Mouse (Mus musculus) bone marrow, adult 2 months (tissue): ENCODE data around the gene Slc25a26.

Experiments
- CTCF ChIP-seq: fragments of 200-500 bp; IDR thresholded peaks from 2 replicates; pipeline ENCODE4 v1.5.1; 2011; ENCODE audit warnings: low read length, control low read depth; ENCODE audit not compliant: control insufficient read depth, insufficient read depth
- POLR2A ChIP-seq: fragments of 200-500 bp; IDR thresholded peaks from 2 replicates; pipeline ENCODE4 v1.6.1; 2011; ENCODE audit warnings: low read depth, mild to moderate bottlenecking, control low read depth, low read length, borderline replicate concordance; ENCODE audit not compliant: control insufficient read depth

DNA sequence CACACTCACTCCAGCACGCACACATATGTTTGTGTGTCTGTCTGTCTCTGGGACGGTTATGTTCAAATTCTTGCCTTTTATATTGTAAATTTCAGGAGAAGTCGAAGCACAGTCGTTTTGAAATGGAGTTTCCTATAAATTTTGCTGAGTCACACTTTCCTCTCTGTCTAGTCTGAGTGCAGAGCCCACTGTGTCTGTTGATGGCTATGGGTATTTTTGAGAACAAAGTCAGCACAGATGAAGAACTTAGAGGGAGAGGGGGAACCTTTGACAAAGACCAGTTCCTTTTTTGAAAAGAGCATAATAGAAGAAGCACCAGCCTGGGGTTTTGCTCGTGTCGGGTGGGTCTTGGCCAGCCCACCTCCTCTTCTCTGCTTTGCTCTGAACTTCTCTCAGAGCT lies 9.1 kb downstream of the Slc25a26 start:
- TF ChIP-seq CTCF (no peak), POLR2A (no peak)
